ENCODE assay signal across 27 mouse cellular contexts in the genomic region with DNA sequence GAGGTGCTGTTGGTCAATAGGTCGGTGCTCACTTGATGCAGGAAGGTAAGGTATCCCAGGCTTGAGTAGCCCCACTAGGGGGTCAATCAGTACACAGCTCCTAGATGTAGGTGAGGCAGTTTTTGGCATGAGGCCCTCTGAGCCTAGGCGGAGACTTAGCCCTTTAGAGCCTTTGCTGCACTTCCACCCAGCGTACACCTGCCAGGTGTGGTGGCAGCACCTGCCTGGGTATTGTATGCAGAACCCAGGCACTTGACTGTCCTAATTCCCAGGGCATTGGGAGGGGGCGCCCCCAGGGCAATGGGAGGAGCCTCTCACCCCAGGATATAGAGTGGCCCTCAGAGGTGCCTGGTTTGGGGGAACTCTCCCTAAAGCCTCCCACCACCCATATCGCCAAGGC. TPM values are rescaled to one million over a fixed set of nuclear protein-coding genes. Genes with fewer than 3 reads are reported as not detected.
DNase-seq lines count a peak whose midpoint lies in the region; ATAC-seq and TF ChIP-seq lines count a peak whose summit lies in the region.
"Had no signal": no experiment of that assay in that cellular context is flagged by ENCODE, and none has a peak within 500 bp of the region (broad histone marks: within the 10 kb centered on the region; RNA-seq: fewer than 3 reads in every experiment).

No protein-coding gene starts in this region.

- peaks cover 18% of the 10 kb centered on the region for H3K4me1 ChIP-seq in kidney, adult 2 months (ENCODE audit: control insufficient read depth, insufficient read depth, low read length)
- H3K4me1 ChIP-seq in kidney, embryonic 16.5 days (ENCODE audit: insufficient read depth, low read length): peaks cover 11% of the 10 kb centered on the region
- H3K4me1 ChIP-seq in E14TG2a.4 (replicated peaks; ENCODE audit: low read depth, low read length): peaks cover 52% of the 10 kb centered on the region
- H3K4me1 ChIP-seq in intestine, embryonic 14.5 days (replicated peaks; ENCODE audit: control insufficient read depth, insufficient read depth, low read length): no peaks in the 10 kb centered on the region
- peaks cover 23% of the 10 kb centered on the region for H3K4me1 ChIP-seq in small intestine, adult 2 months (ENCODE audit: control insufficient read depth, insufficient read depth, insufficient read length, low read length)
- H3K4me1 ChIP-seq: embryonic facial prominence, embryonic 12.5 days; hindbrain, embryonic 15.5 days had no signal

- H3K4me2 ChIP-seq in kidney, embryonic 16.5 days (replicated peaks; ENCODE audit: low read depth, low read length): no peak overlapping the region
- H3K4me2 ChIP-seq in intestine, embryonic 14.5 days (ENCODE audit: low read length): peak overlapping the region; percentile 11; the same call in 1 of the 2 replicates
- H3K4me2 ChIP-seq: embryonic facial prominence, embryonic 12.5 days; heart, embryonic 13.5 days; hindbrain, embryonic 15.5 days had no signal

- TF ChIP-seq POLR2A in kidney, adult 2 months (IDR thresholded peaks at IDR 0.05; ENCODE audit: low read depth, low read length): no peak
- TF ChIP-seq POLR2A in small intestine, adult 2 months (IDR thresholded peaks at IDR 0.05; ENCODE audit: low read depth, low read length): no peak

- peak overlapping the region; percentile 19; the same call in 1 of the 2 replicates for H3K27ac ChIP-seq in kidney, adult 2 months (ENCODE audit: insufficient read depth, low read depth, low read length)
- no peak overlapping the region for H3K27ac ChIP-seq in kidney, embryonic 16.5 days (ENCODE audit: low read length)
- H3K27ac ChIP-seq in intestine, embryonic 14.5 days (ENCODE audit: low read depth): no peak overlapping the region
- H3K27ac ChIP-seq in small intestine, adult 2 months (ENCODE audit: insufficient read depth, low read depth, low read length): peak overlapping the region; percentile 94
- H3K27ac ChIP-seq: embryonic facial prominence, embryonic 12.5 days; forebrain, embryonic 10.5 days; heart, embryonic 13.5 days; hindbrain, embryonic 15.5 days had no signal

- DNase-seq in kidney, adult 2 months: peak; percentile 30
- no peak for DNase-seq in intestine, embryonic 14.5 days (ENCODE audit: low spot score)
- DNase-seq in urinary bladder, adult 18-20 months (ENCODE audit: low spot score in 2 of 2): no peak
- no peak for DNase-seq in adrenal gland, adult 18-20 months (ENCODE audit: low spot score in 2 of 2)
- DNase-seq in left cerebral cortex, postnatal 36 days (ENCODE audit: low spot score in 2 of 2): no peak
- DNase-seq: adrenal gland, adult 8-10 months; adrenal gland, postnatal 36 days; cerebellum, adult 2 months; cerebellum, postnatal 10 days; gastrocnemius, postnatal 36 days; heart, adult 11 months; heart, postnatal 36 days had no signal

- no peak for ATAC-seq in kidney, embryonic 16.5 days (ENCODE audit: low FRiP score, low TSS enrichment)
- ATAC-seq in intestine, embryonic 14.5 days (replicated peaks; ENCODE audit: low FRiP score, low TSS enrichment, low read depth): no peak
- ATAC-seq: activated CD4-positive, CD25-positive, alpha-beta regulatory T cell, adult 4 months; forebrain, embryonic 14.5 days; Patski had no signal

- no peak for TF ChIP-seq CTCF in kidney, adult 2 months (conservative IDR thresholded peaks at IDR 0.05; ENCODE audit: insufficient read depth, insufficient read length, low read depth, low read length)
- no peak for TF ChIP-seq CTCF in E14TG2a.4 (conservative IDR thresholded peaks at IDR 0.05; ENCODE audit: low read length)
- no peak for TF ChIP-seq CTCF in small intestine, adult 2 months (IDR thresholded peaks at IDR 0.05; ENCODE audit: extremely low read depth, insufficient read length, insufficient replicate concordance, low read depth, low read length)

- H3K9me3 ChIP-seq in kidney, embryonic 16.5 days (ENCODE audit: low read length): no peaks in the 10 kb centered on the region
- H3K9me3 ChIP-seq in E14TG2a.4 (ENCODE audit: low read length): no peaks in the 10 kb centered on the region
- no peaks in the 10 kb centered on the region for H3K9me3 ChIP-seq in intestine, embryonic 14.5 days (ENCODE audit: control insufficient read depth, low read length)
- H3K9me3 ChIP-seq: embryonic facial prominence, embryonic 12.5 days; forebrain, embryonic 10.5 days; heart, embryonic 13.5 days; hindbrain, embryonic 15.5 days had no signal

- intact Hi-C loops in left cerebral cortex, postnatal 36 days (cut with DNase I): no loop called here

- no peaks in the 10 kb centered on the region for H3K36me3 ChIP-seq in kidney, adult 2 months (ENCODE audit: control insufficient read depth, insufficient read depth, low read length)
- no peaks in the 10 kb centered on the region for H3K36me3 ChIP-seq in kidney, embryonic 16.5 days (ENCODE audit: insufficient read depth, low read length)
- H3K36me3 ChIP-seq in E14TG2a.4 (ENCODE audit: insufficient read depth, low read length): peaks cover 39% of the 10 kb centered on the region
- no peaks in the 10 kb centered on the region for H3K36me3 ChIP-seq in intestine, embryonic 14.5 days (ENCODE audit: control insufficient read depth, insufficient read depth, low read length)
- H3K36me3 ChIP-seq in small intestine, adult 2 months (ENCODE audit: control insufficient read depth, insufficient read depth, low read length): peaks cover 18% of the 10 kb centered on the region
- H3K36me3 ChIP-seq: embryonic facial prominence, embryonic 12.5 days; forebrain, embryonic 10.5 days; heart, embryonic 13.5 days; hindbrain, embryonic 15.5 days had no signal

- no peaks in the 10 kb centered on the region for H3K27me3 ChIP-seq in kidney, adult 2 months (replicated peaks; ENCODE audit: control insufficient read depth, insufficient read depth, low read length)
- no peaks in the 10 kb centered on the region for H3K27me3 ChIP-seq in kidney, embryonic 16.5 days (ENCODE audit: insufficient read depth, low read length)
- H3K27me3 ChIP-seq in E14TG2a.4 (ENCODE audit: insufficient read depth, low read length): 0 out of 2 replicates have a peak, but pooled peaks cover 2% of the 10 kb centered on the region
- H3K27me3 ChIP-seq in intestine, embryonic 14.5 days (replicated peaks; ENCODE audit: control insufficient read depth, insufficient read depth, low read length): no peaks in the 10 kb centered on the region
- no peaks in the 10 kb centered on the region for H3K27me3 ChIP-seq in small intestine, adult 2 months (ENCODE audit: control insufficient read depth, insufficient read depth, low read length)
- H3K27me3 ChIP-seq: embryonic facial prominence, embryonic 12.5 days; hindbrain, embryonic 15.5 days; Patski had no signal

- H3K4me3 ChIP-seq in kidney, adult 2 months (ENCODE audit: insufficient read depth, low read depth, low read length): no peak overlapping the region
- H3K4me3 ChIP-seq in kidney, embryonic 16.5 days (ENCODE audit: low read length): no peak overlapping the region
- peak overlapping the region; percentile 29; the same call in 1 of the 2 replicates for H3K4me3 ChIP-seq in E14TG2a.4 (replicated peaks; ENCODE audit: low read length)
- H3K4me3 ChIP-seq in intestine, embryonic 14.5 days (ENCODE audit: low read depth, low read length): no peak overlapping the region
- peak overlapping the region; percentile 50 for H3K4me3 ChIP-seq in small intestine, adult 2 months (ENCODE audit: low read depth, low read length)
- H3K4me3 ChIP-seq: embryonic facial prominence, embryonic 12.5 days; erythroblast, embryonic 14.5 days; forebrain, embryonic 10.5 days; heart, embryonic 13.5 days; hindbrain, embryonic 15.5 days had no signal

- WGBS in kidney, adult 2 months: 66% methylated on average over 5 of the region's 5 CpGs
- 96% methylated on average over 5 of the region's 5 CpGs for WGBS in kidney, embryonic 16.5 days
- 84% methylated on average over 5 of the region's 5 CpGs for WGBS in intestine, embryonic 14.5 days
- WGBS in small intestine, adult 2 months: 27% methylated on average over 5 of the region's 5 CpGs

- no peak overlapping the region for H3K9ac ChIP-seq in kidney, embryonic 16.5 days (replicated peaks; ENCODE audit: low read length)
- H3K9ac ChIP-seq in intestine, embryonic 14.5 days (ENCODE audit: low read length): no peak overlapping the region
- H3K9ac ChIP-seq: embryonic facial prominence, embryonic 12.5 days; heart, embryonic 13.5 days; hindbrain, embryonic 15.5 days had no signal

RNA-seq across cellular contexts. Expression of a gene that starts 4.0 kb away (rescaled TPM):
- polyA plus RNA-seq in kidney, adult 2 months (2012; rRNA removed): 20.7 and 27.5 TPM in 2 replicates
- polyA plus RNA-seq in kidney, embryonic 16.5 days (2015; fragmentation: Nextera tagmentation; extraction: Ambion mirVana): 7.4 and 10.1 TPM in 2 replicates
- polyA plus RNA-seq in intestine, embryonic 14.5 days (2014; fragmentation: Nextera tagmentation; extraction: Ambion mirVana): 2.7 and 3.5 TPM in 2 replicates
- polyA plus RNA-seq in small intestine, adult 2 months (2012; rRNA removed): 5.2 and 9.1 TPM in 2 replicates
- under 1 TPM in 1 of 2 experiments, not detected in 1; 0.35 TPM for total RNA-seq in adrenal gland, adult 18-20 months (2021)
- not detected for total RNA-seq in left cerebral cortex, postnatal 36 days (2021)
- total RNA-seq: gastrocnemius, adult 8-10 months; gastrocnemius, postnatal 36 days; heart, postnatal 36 days had no signal
- polyA plus RNA-seq: activated CD4-positive, CD25-positive, alpha-beta regulatory T cell, adult 4 months; C2C12; erythroblast, embryonic 14.5 days; forebrain, embryonic 14.5 days; heart, postnatal 0 days; hindbrain, embryonic 11.5 days; hindbrain, embryonic 15.5 days had no signal

RNA-seq across cellular contexts. Expression of a gene that starts 29.2 kb away (rescaled TPM):
- 0.95 and 4.0 TPM in 2 replicates for polyA plus RNA-seq in kidney, adult 2 months (2012; rRNA removed)
- polyA plus RNA-seq in kidney, embryonic 16.5 days (2015; fragmentation: Nextera tagmentation; extraction: Ambion mirVana): 1.3 and 2.5 TPM in 2 replicates
- 1.6 and 2.0 TPM in 2 replicates for polyA plus RNA-seq in intestine, embryonic 14.5 days (2014; fragmentation: Nextera tagmentation; extraction: Ambion mirVana)
- 3.9 and 6.1 TPM in 2 replicates for polyA plus RNA-seq in small intestine, adult 2 months (2012; rRNA removed)
- not detected for total RNA-seq in adrenal gland, adult 18-20 months (2021)
- total RNA-seq in left cerebral cortex, postnatal 36 days (2021): not detected
- total RNA-seq: gastrocnemius, adult 8-10 months; heart, postnatal 36 days had no signal
- polyA plus RNA-seq: erythroblast, embryonic 14.5 days had no signal

RNA-seq across cellular contexts. Expression of a gene that starts 41.5 kb away (rescaled TPM):
- polyA plus RNA-seq in kidney, adult 2 months (2012; rRNA removed): 1.6 and 3.8 TPM in 2 replicates
- 0.90 and 1.2 TPM in 2 replicates for polyA plus RNA-seq in kidney, embryonic 16.5 days (2015; fragmentation: Nextera tagmentation; extraction: Ambion mirVana)
- 0.50 and 0.56 TPM in 2 replicates for polyA plus RNA-seq in intestine, embryonic 14.5 days (2014; fragmentation: Nextera tagmentation; extraction: Ambion mirVana)
- polyA plus RNA-seq in small intestine, adult 2 months (2012; rRNA removed): 2.1 and 6.3 TPM in 2 replicates
- total RNA-seq in adrenal gland, adult 18-20 months (2021): under 1 TPM; 0.29 to 0.66 TPM
- 1 to 10 TPM in 1 of 2 experiments, under 1 TPM in 1; 0.39 to 1.9 TPM for total RNA-seq in left cerebral cortex, postnatal 36 days (2021)

RNA-seq across cellular contexts. Expression of a gene that starts 54.6 kb away (rescaled TPM):
- polyA plus RNA-seq in kidney, adult 2 months (2012; rRNA removed): 8.7 and 11.7 TPM in 2 replicates
- polyA plus RNA-seq in kidney, embryonic 16.5 days (2015; fragmentation: Nextera tagmentation; extraction: Ambion mirVana): 48.3 and 48.7 TPM in 2 replicates
- 34.5 and 38.8 TPM in 2 replicates for polyA plus RNA-seq in intestine, embryonic 14.5 days (2014; fragmentation: Nextera tagmentation; extraction: Ambion mirVana)
- polyA plus RNA-seq in small intestine, adult 2 months (2012; rRNA removed): 7.4 and 8.3 TPM in 2 replicates
- total RNA-seq in adrenal gland, adult 18-20 months (2021): 10 to 100 TPM in 1 of 2 experiments, 1 to 10 TPM in 1; 9.6 to 12.9 TPM
- 10 to 100 TPM; 27.0 to 35.8 TPM for total RNA-seq in left cerebral cortex, postnatal 36 days (2021)

Comparison
In these comparisons a context has a peak if more than half of its experiments do, and no peak if none do; other contexts are left out.
1. H3K27ac ChIP-seq: peak in kidney, adult 2 months (single experiment) and small intestine, adult 2 months (single experiment); none in kidney, embryonic 16.5 days (single experiment) and intestine, embryonic 14.5 days (single experiment).
2. H3K4me3 ChIP-seq: peak in E14TG2a.4 (single experiment) and small intestine, adult 2 months (single experiment); none in kidney, adult 2 months (single experiment), kidney, embryonic 16.5 days (single experiment) and intestine, embryonic 14.5 days (single experiment).